Mouse (Mus musculus) CH12.LX (cell line): Measurements from ENCODE around the gene Magi2. TPM values are rescaled to one million over a fixed set of nuclear protein-coding genes. Genes with fewer than 3 reads are reported as not detected.

ENCODE experiments used
- DNase-seq: peaks from one replicate; pipeline ENCODE4 v3.0.0-alpha.2; 2013; ENCODE audit errors: extremely low read depth
- H3K27ac ChIP-seq: 2 replicates; pipeline ENCODE4 v1.5.1; 2012; ENCODE audit warnings: low read depth, mild to moderate bottlenecking, control low read depth, moderate library complexity; ENCODE audit not compliant: insufficient read depth
- H3K27me3 ChIP-seq: replicated peaks from 2 replicates; pipeline ENCODE3; 2012; ENCODE audit warnings: inconsistent platforms
- H3K36me3 ChIP-seq, 2 experiments: replicated peaks in 1 of 2; 2 replicates each; pipeline versions ENCODE3 to v1.6.1; 2012; ENCODE audit warnings: inconsistent platforms in 1 of 2, low read length in 1 of 2, mild to moderate bottlenecking in 1 of 2, mixed read lengths in 1 of 2, moderate library complexity in 1 of 2; ENCODE audit not compliant: control insufficient read depth in 1 of 2, insufficient read depth in 1 of 2
- H3K4me1 ChIP-seq, 2 experiments: 2 replicates each; pipeline ENCODE4 v1.6.1; 2012; ENCODE audit warnings: inconsistent platforms in 1 of 2, moderate library complexity in 1 of 2; ENCODE audit not compliant: insufficient read depth in 2 of 2, control insufficient read depth in 1 of 2
- H3K4me2 ChIP-seq: 2 replicates; pipeline ENCODE4 v1.6.1; 2012; ENCODE audit warnings: low read depth, mild to moderate bottlenecking, control low read depth; ENCODE audit not compliant: poor library complexity, insufficient read depth, severe bottlenecking
- H3K4me3 ChIP-seq, 3 experiments: fragments of 150-350 bp in 1 of 3; sonication (generic) in 1 of 3; replicated peaks in 1 of 3; 2 replicates each; pipeline versions ENCODE3 to v1.5.1; 2011 to 2012; ENCODE audit warnings: low read depth in 2 of 3, low read length in 2 of 3, mild to moderate bottlenecking in 2 of 3, moderate library complexity in 2 of 3, control low read depth in 1 of 3, improper control_type of control experiment in 1 of 3, inconsistent platforms in 1 of 3, mixed read lengths in 1 of 3; ENCODE audit not compliant: poor library complexity in 1 of 3
- H3K79me2 ChIP-seq: replicated peaks from 2 replicates; pipeline ENCODE4 v1.6.1; 2012; ENCODE audit warnings: mild to moderate bottlenecking, moderate library complexity; ENCODE audit not compliant: control insufficient read depth, poor library complexity, insufficient read depth, severe bottlenecking; ENCODE audit errors: extremely low read depth
- H3K9ac ChIP-seq: 2 replicates; pipeline ENCODE4 v1.6.1; 2012; ENCODE audit warnings: low read depth, mild to moderate bottlenecking, control low read depth, moderate library complexity; ENCODE audit not compliant: insufficient read depth
- H3K9me3 ChIP-seq: replicated peaks from 2 replicates; pipeline ENCODE3; 2012; ENCODE audit warnings: low read length, inconsistent platforms, mixed read lengths
- CHD1 ChIP-seq: IDR thresholded peaks from 2 replicates; pipeline ENCODE4 v1.6.1; 2012; ENCODE audit warnings: low read depth, low read length, improper control_type of control experiment, inconsistent platforms
- GABPA ChIP-seq: IDR thresholded peaks from 2 replicates; pipeline ENCODE4 v1.6.1; 2012; ENCODE audit warnings: low read depth, low read length, improper control_type of control experiment, inconsistent platforms; ENCODE audit not compliant: insufficient replicate concordance
- HCFC1 ChIP-seq: IDR thresholded peaks from 2 replicates; pipeline ENCODE4 v1.6.1; 2012; ENCODE audit warnings: low read depth, mild to moderate bottlenecking, inconsistent platforms, low read length, improper control_type of control experiment
- IRF4 ChIP-seq: IDR thresholded peaks from 2 replicates; pipeline ENCODE4 v1.6.1; 2014; ENCODE audit warnings: low read depth, mild to moderate bottlenecking, inconsistent platforms, low read length, improper control_type of control experiment
- JUND ChIP-seq: conservative IDR thresholded peaks from 2 replicates; pipeline ENCODE4 v1.6.1; 2011; ENCODE audit warnings: low read depth, low read length, improper control_type of control experiment
- MAZ ChIP-seq: IDR thresholded peaks from 2 replicates; pipeline ENCODE4 v1.6.1; 2012; ENCODE audit warnings: low read depth, mild to moderate bottlenecking, inconsistent platforms, low read length, improper control_type of control experiment, moderate library complexity
- MYC ChIP-seq: IDR thresholded peaks from 2 replicates; pipeline ENCODE4 v1.6.1; 2011; ENCODE audit warnings: low read depth, mild to moderate bottlenecking, improper control_type of control experiment, low read length
- NRF1 ChIP-seq: IDR thresholded peaks from 2 replicates; pipeline ENCODE4 v1.6.1; 2014; ENCODE audit warnings: low read depth, mild to moderate bottlenecking, inconsistent platforms, low read length, improper control_type of control experiment, moderate library complexity
- PAX5 ChIP-seq: IDR thresholded peaks from 2 replicates; pipeline ENCODE4 v1.6.1; 2012; ENCODE audit warnings: low read length, inconsistent platforms, mixed read lengths
- SMC3 ChIP-seq: IDR thresholded peaks from 2 replicates; pipeline ENCODE4 v1.6.1; 2011; ENCODE audit warnings: low read depth, low read length, improper control_type of control experiment
- TCF12 ChIP-seq: IDR thresholded peaks from 2 replicates; pipeline ENCODE4 v1.6.1; 2014; ENCODE audit warnings: low read depth, mild to moderate bottlenecking, inconsistent platforms, low read length, improper control_type of control experiment
- USF1 ChIP-seq: IDR thresholded peaks from 2 replicates; pipeline ENCODE4 v1.6.1; 2014; ENCODE audit warnings: low read depth, mild to moderate bottlenecking, inconsistent platforms, low read length, improper control_type of control experiment
- dilution Hi-C: fragments of 300-500 bp; cut with MboI; formaldehyde crosslinking; loops from 2 replicates; pipeline ENCODE4 v1.14.3; 2020; ENCODE audit warnings: low sequenced_read_pairs; ENCODE audit not compliant: extremely low pct_unique_long_range_greater_than_20kb, extremely low pct_ligation_motif_present
- in situ Hi-C: fragments of 300-500 bp; cut with MboI; formaldehyde crosslinking; loops from 3 replicates; pipeline ENCODE4 v1.14.3; 2019; ENCODE audit warnings: low sequenced_read_pairs, low pct_ligation_motif_present, low pct_unique_long_range_greater_than_20kb, mixed read lengths
- polyA plus RNA-seq: library from polyadenylated mRNA; unstranded; fragments of >175 nt; gene quantifications from 2 replicates; pipeline ENCODE4 v1.2.1, GENCODE M21; 2012; ENCODE audit warnings: low read depth; ENCODE audit not compliant: insufficient read length
- total RNA-seq, 2 experiments: library from RNA; depleted of rRNA; stranded (reverse); fragments of 300-350 nt in 1 of 2; fragments of >200 nt in 1 of 2; gene quantifications; 2 replicates each; pipeline ENCODE4 v1.2.3; 2012 to 2014

The Magi2 gene
- total and polyA plus RNA-seq, 3 experiments: 0.37 to 0.63 (median 0.42) TPM

DNA sequence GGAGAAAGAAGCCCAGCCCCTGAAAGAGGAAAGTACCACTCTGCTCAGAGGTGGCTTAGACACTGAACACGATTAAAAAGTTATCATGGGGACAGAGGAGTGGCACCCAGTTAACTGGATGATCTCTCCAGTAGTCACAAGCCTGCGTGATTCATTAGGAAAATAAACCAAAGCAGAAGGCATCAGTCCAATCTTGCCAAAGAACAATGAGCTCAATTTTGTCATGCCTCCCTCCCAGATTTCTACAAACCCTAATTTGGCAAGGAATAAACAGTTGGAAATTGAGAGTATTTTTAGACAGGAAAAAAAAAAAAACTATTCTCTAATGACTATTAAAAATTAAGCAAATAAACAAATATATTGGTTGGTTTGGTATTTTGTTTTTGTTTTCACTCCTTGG lies 779.8 kb downstream of the Magi2 start:
- in situ Hi-C loops: no loop called here

DNA sequence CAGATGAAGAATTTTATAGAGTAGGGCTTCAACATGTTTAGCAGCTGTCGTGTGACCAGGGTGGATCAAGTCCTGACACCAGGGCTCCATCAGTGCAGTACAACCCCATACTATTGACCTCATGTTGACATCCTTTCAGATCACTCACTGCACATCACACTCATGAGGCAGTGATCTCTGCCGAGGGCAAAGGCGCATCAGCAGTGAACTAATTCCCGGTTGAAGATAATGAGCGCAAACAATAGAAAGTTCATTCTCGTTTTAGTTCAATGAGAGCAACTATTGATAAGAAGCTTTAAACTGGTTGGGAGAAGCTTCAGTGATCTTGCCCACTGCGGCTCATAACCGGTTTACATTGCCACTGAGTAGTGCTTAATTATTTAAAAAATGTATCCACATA lies 780.4 kb downstream of the Magi2 start:
- no peak overlapping the region for H3K4me2 ChIP-seq
- H3K4me3 ChIP-seq: no peak overlapping the region
- H3K9me3 ChIP-seq: no peaks in the 10 kb centered on the region
- no peaks in the 10 kb centered on the region for H3K36me3 ChIP-seq
- TF ChIP-seq MYC (no peak), NRF1 (no peak), PAX5 (no peak), IRF4 (no peak)
- H3K4me1 ChIP-seq: no peaks in the 10 kb centered on the region
- H3K9ac ChIP-seq: no peak overlapping the region
- no peaks in the 10 kb centered on the region for H3K79me2 ChIP-seq
- DNase-seq: no peak
- H3K27me3 ChIP-seq: no peaks in the 10 kb centered on the region
- H3K27ac ChIP-seq: no peak overlapping the region
- dilution Hi-C loops (no loop called here), in situ Hi-C loops (no loop called here)

More for the DNA sequence above, 779.8 kb downstream of the Magi2 start:
- Histone ChIP-seq H3K4me2 (no peak overlapping the region), H3K36me3 (no peaks in the 10 kb centered on the region), H3K4me1 (no peaks in the 10 kb centered on the region), H3K9me3 (no peaks in the 10 kb centered on the region), H3K79me2 (no peaks in the 10 kb centered on the region), H3K4me3 (no peak overlapping the region), H3K9ac (no peak overlapping the region), H3K27ac (no peak overlapping the region), H3K27me3 (no peaks in the 10 kb centered on the region)
- dilution Hi-C loops: no loop called here
- no peak for TF ChIP-seq MAZ
- DNase-seq: no peak

DNA sequence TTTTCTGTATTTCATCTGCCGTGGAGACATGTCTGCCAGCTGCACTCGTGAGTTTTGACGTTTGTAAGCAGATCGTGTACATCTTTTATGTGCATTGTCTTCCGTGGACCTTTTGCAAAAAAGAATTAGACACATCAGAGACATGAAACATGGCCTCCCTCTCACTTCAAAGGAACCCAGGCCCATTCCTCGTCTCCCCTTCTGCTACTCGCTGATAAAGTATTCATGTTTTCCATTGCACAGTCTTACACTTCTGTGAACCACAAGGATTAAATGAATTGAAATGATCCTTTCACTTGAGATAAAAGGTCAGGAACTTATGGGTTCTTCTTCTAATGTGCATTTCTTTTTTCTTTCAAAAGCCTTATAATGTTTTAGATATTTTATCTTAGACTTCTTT lies 783.4 kb downstream of the Magi2 start:
- Histone ChIP-seq H3K4me2 (no peak overlapping the region), H3K4me1 (no peaks in the 10 kb centered on the region), H3K79me2 (no peaks in the 10 kb centered on the region), H3K9ac (no peak overlapping the region), H3K4me3 (no peak overlapping the region), H3K27ac (no peak overlapping the region), H3K9me3 (peaks cover 3% of the 10 kb centered on the region), H3K27me3 (no peaks in the 10 kb centered on the region), H3K36me3 (no peaks in the 10 kb centered on the region)
- dilution Hi-C loops (no loop called here), in situ Hi-C loops (no loop called here)
- no peak for TF ChIP-seq CHD1
- no peak for TF ChIP-seq USF1
- TF ChIP-seq SMC3: no peak
- TF ChIP-seq TCF12: no peak
- TF ChIP-seq HCFC1: no peak
- no peak for TF ChIP-seq GABPA
- no peak for TF ChIP-seq JUND
- DNase-seq: no peak
